Mouse (Mus musculus) megakaryocyte, embryonic 14.5 days (primary cell): ENCODE results near the gene Tmem8b. TPM values are rescaled to one million over a fixed set of nuclear protein-coding genes. Genes with fewer than 3 reads are reported as not detected.

Experiments used
- H3K27me3 ChIP-seq: replicated peaks from 2 replicates; pipeline ENCODE3; 2012; ENCODE audit warnings: inconsistent platforms
- H3K36me3 ChIP-seq: replicated peaks from 2 replicates; pipeline ENCODE3; 2012; ENCODE audit warnings: low read length, inconsistent platforms, mixed read lengths
- H3K4me1 ChIP-seq: 2 replicates; pipeline ENCODE4 v1.6.1; 2012; ENCODE audit warnings: inconsistent platforms
- H3K4me3 ChIP-seq: replicated peaks from 2 replicates; pipeline ENCODE3; 2012; ENCODE audit warnings: moderate library complexity, mild to moderate bottlenecking, inconsistent platforms
- H3K9me3 ChIP-seq: 2 replicates; pipeline ENCODE4 v1.6.1; 2012; ENCODE audit warnings: inconsistent platforms
- FLI1 ChIP-seq: IDR thresholded peaks from 2 replicates; pipeline ENCODE4 v1.6.1; 2012; ENCODE audit warnings: low read length, inconsistent platforms, mixed read lengths
- GATA1 ChIP-seq: IDR thresholded peaks from 3 replicates; pipeline ENCODE4 v1.6.1; 2012; ENCODE audit warnings: mixed read lengths, low read length, inconsistent platforms, borderline replicate concordance
- polyA plus RNA-seq: library from polyadenylated mRNA; stranded (reverse); fragments of >175 nt; gene quantifications from 2 replicates; pipeline ENCODE4 v1.2.3, GENCODE M21; 2012; ENCODE audit warnings: low replicate concordance; ENCODE audit not compliant: insufficient read depth

Gene Tmem8b
- 2.8 TPM in 1 of 2 replicates, not detected in the other for polyA plus RNA-seq

DNA sequence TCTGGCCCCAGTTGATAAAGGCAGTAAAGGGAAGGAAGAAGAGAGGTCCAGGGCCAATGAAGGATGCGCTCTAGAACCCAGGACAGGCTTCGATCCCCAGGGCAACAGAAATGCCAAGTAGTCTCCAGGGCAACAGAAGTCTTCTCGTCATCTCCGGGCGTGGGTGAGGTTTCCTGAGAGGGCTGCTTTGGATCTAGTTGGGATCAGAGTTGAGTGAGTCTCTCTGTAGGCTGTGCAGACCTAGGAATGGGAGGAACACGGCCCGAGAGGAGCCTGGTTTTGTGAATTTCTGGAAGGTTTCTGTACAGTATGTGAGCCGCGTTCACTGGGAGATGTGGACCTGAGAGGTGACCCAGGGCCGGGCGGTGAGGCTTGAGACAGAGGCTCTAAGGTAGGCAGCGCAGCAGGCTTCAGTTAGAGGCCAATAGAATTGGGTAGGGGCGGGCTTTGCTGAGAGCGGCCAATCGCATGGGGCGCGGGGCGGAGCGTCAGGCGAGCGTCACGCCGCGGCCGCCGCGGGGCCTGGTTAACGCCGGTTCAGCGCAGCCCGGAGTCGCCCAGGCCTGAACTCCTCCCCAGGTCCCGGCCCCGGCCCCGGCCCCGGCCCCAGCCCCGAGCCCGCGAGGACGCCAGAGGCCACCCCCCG lies at the start of gene Tmem8b, which contains the start of gene Fam221b:
TSS of gene Tmem8b (plus strand) at position 190 of the 646 bp plus-strand sequence.
TSS of gene Fam221b (minus strand) at position 364 of the 646 bp plus-strand sequence.
- Histone ChIP-seq H3K4me3 (peak within 1 kb of the TSS; percentile 92), H3K4me1 (peaks cover 24% of the 10 kb centered on the region), H3K9me3 (no peaks in the 10 kb centered on the region), H3K27me3 (peaks cover 45% of the 10 kb centered on the region), H3K36me3 (no peaks in the 10 kb centered on the region)
- TF ChIP-seq GATA1 (no peak), FLI1 (no peak)

GRCm38 (mm10) chr4:43620146-43620778 lies 48.5 kb upstream of the Tmem8b start:
- Histone ChIP-seq H3K4me3 (no peak overlapping the region), H3K27me3 (peaks cover 9% of the 10 kb centered on the region), H3K9me3 (peaks cover 29% of the 10 kb centered on the region), H3K36me3 (no peaks in the 10 kb centered on the region), H3K4me1 (peaks cover 7% of the 10 kb centered on the region)
- TF ChIP-seq FLI1 (no peak), GATA1 (no peak)

GRCm38 (mm10) chr4:43629106-43629817 lies 39.5 kb upstream of the Tmem8b start:
- H3K9me3 ChIP-seq, result peaks cover 22% of the 10 kb centered on the region
- TF ChIP-seq GATA1, result no peak
- no peak for TF ChIP-seq FLI1
- H3K4me3 ChIP-seq, result no peak overlapping the region
- H3K36me3 ChIP-seq, result no peaks in the 10 kb centered on the region
- H3K4me1 ChIP-seq, result peaks cover 19% of the 10 kb centered on the region
- peaks cover 47% of the 10 kb centered on the region for H3K27me3 ChIP-seq

GRCm38 (mm10) chr4:43630030-43630581 lies 38.7 kb upstream of the Tmem8b start:
- no peak for TF ChIP-seq FLI1
- no peak for TF ChIP-seq GATA1

DNA sequence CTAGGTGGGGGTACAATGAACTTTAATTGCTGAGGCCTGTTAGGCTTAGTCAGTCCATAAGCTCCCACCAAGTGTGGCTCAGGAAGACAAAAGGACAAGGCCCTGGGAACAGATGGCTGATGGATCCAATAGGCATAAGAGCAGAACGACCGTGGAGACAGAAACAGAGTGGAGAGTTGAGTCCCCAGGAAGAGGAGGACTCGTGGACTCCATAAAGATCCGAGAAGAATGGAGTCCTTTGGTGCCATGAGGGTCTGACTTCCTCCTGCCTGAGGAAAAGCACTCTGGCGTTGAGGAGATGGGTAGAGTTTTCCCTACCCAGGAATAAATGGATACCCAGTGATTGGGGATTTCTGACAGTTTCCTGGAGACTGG lies 38.1 kb upstream of the Tmem8b start:
- Histone ChIP-seq H3K36me3 (no peaks in the 10 kb centered on the region), H3K27me3 (peaks cover 60% of the 10 kb centered on the region), H3K4me1 (peaks cover 19% of the 10 kb centered on the region), H3K9me3 (peaks cover 8% of the 10 kb centered on the region), H3K4me3 (no peak overlapping the region)
- no peak for TF ChIP-seq FLI1
- no peak for TF ChIP-seq GATA1

More at GRCm38 (mm10) chr4:43630030-43630581, 38.7 kb upstream of the Tmem8b start:
- peaks cover 55% of the 10 kb centered on the region for H3K27me3 ChIP-seq
- H3K4me3 ChIP-seq, result no peak overlapping the region
- no peaks in the 10 kb centered on the region for H3K36me3 ChIP-seq
- peaks cover 14% of the 10 kb centered on the region for H3K9me3 ChIP-seq
- H3K4me1 ChIP-seq, result peaks cover 19% of the 10 kb centered on the region

GRCm38 (mm10) chr4:43631046-43631955 lies 37.5 kb upstream of the Tmem8b start, which contains the start of gene Npr2:
TSS of gene Npr2 (plus strand) at chr4:43631935.
- peaks cover 6% of the 10 kb centered on the region for H3K9me3 ChIP-seq
- TF ChIP-seq FLI1, result no peak
- no peak for TF ChIP-seq GATA1
- H3K4me1 ChIP-seq, result peaks cover 19% of the 10 kb centered on the region
- peak within 1 kb of the TSS; percentile 86 for H3K4me3 ChIP-seq
- no peaks in the 10 kb centered on the region for H3K36me3 ChIP-seq
- peaks cover 66% of the 10 kb centered on the region for H3K27me3 ChIP-seq

DNA sequence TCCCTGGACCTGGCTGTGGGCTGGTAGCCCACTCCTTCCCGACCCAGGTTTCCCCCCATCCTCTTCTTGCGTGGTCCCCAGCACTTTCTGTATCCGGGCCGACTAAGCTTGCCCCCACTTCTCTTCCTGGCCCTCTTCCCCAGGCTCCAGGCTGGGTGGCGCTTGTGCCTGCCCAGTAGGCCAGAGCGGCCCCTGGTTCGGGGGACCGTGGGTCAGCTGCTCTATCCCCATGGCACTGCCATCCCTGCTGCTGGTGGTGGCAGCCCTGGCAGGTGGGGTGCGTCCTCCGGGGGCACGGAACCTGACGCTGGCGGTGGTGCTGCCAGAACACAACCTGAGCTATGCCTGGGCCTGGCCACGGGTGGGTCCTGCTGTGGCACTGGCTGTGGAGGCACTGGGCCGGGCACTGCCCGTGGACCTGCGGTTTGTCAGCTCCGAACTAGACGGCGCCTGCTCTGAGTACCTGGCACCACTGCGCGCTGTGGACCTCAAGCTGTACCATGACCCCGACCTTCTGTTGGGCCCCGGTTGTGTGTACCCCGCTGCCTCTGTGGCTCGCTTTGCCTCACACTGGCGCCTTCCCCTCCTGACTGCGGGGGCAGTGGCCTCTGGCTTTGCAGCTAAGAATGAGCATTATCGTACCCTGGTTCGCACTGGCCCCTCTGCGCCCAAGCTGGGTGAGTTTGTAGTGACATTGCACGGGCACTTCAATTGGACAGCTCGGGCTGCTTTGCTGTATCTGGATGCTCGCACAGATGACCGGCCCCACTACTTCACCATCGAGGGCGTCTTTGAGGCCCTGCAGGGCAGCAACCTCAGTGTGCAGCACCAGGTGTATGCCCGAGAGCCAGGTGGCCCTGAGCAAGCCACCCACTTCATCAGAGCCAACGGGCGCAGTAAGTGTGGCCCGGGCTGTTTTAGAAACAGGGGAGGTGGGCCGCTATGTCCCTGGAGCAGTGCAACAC lies 36.5 kb upstream of the Tmem8b start:
- TF ChIP-seq FLI1 (no peak), GATA1 (no peak)
- peaks cover 19% of the 10 kb centered on the region for H3K4me1 ChIP-seq
- H3K27me3 ChIP-seq, result peaks cover 66% of the 10 kb centered on the region
- no peaks in the 10 kb centered on the region for H3K9me3 ChIP-seq
- H3K36me3 ChIP-seq, result no peaks in the 10 kb centered on the region
- H3K4me3 ChIP-seq, result no peak overlapping the region

- peaks cover 65% of the 10 kb centered on the region for H3K27me3 ChIP-seq
Observed at GRCm38 (mm10) chr4:43633296-43633695, 35.5 kb upstream of the Tmem8b start.

More at GRCm38 (mm10) chr4:43633296-43633695, 35.5 kb upstream of the Tmem8b start:
- no peak overlapping the region for H3K4me3 ChIP-seq
- H3K36me3 ChIP-seq, result no peaks in the 10 kb centered on the region
- TF ChIP-seq FLI1 (no peak), GATA1 (no peak)
- H3K4me1 ChIP-seq, result peaks cover 19% of the 10 kb centered on the region
- H3K9me3 ChIP-seq, result no peaks in the 10 kb centered on the region
